Mouse (Mus musculus) activated CD4-positive, CD25-positive, alpha-beta regulatory T cell, adult 4 months (primary cell): ENCODE data around the gene Btbd10. TPM values are rescaled to one million over a fixed set of nuclear protein-coding genes. Genes with fewer than 3 reads are reported as not detected.

ENCODE experiments used
- ATAC-seq: one replicate; pipeline ENCODE4 v1.8.0; 2017
- polyA plus RNA-seq, 2 experiments: library from polyadenylated mRNA; unstranded; fragments of 100-300 nt; shearing (Covaris generic); gene quantifications; one replicate each; pipeline ENCODE4 v1.2.1; 2017

Btbd10 gene
- 1 to 10 TPM; 8.1 to 9.7 TPM for polyA plus RNA-seq

DNA sequence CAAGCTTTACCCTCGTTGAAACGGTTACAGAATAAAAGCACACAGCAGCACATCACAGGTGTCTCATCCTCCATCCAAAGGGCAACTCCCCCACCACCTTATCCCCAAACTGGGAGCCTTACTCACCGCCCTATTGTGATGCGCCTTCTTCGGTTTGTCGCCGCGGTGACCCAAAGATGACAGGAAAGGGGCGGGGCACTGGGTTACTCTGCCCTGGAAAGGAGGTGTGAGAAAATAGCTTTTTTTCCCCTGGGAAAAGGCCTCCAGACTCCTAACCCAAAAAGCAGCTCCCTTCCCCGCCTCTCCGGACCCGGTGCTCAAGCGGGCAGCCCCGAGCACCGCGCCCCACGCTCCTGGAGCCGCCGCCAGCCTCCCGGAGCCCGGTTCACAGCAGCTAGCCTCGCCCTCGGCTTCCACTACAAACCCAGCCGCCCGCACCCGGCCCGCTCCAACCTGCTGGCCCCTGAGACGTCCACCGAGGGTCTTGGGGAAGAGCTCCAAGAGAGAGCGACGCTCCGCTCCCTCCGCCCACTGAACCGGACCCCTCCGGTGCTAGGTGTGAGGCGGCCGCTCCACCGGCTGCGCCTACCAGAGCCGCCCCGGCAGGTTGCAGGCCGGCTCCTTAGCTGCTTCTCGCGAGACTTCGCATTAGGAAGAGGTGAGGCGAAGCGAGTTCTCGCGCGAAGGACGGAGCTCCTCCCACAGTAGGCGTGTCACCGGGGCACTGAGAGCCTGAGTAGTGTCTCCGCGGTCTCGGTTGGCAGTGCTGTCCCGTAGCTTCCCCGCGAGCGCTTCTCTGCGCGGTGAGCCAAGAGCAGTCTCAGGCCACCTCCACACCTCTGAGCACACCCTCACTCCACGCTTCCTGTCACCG lies at the start of gene Btbd10:
Gene Btbd10 (minus strand): TSS at position 647 of the 874 bp plus-strand sequence.
- ATAC-seq = peak; percentile 93

DNA sequence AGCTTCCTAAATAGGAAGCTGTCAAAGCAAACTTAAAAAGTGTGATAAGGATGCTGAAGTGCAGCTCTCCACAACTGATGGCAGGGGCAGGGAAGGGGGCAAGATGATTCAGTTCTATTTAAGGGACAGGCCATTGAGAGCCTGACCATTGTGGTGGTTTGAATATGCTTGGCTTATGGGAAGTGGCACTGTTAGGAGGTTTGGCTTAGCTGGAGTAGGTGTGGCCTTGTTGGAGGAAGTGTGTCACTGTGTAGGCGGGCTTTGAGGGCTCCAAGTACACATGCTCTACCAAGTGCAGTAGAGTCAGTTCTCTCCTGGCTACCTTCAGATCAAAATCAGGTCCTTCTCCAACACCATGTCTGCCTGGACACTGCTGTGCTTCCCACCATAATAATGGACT lies 47.3 kb upstream of the Btbd10 start:
- ATAC-seq = no peak

DNA sequence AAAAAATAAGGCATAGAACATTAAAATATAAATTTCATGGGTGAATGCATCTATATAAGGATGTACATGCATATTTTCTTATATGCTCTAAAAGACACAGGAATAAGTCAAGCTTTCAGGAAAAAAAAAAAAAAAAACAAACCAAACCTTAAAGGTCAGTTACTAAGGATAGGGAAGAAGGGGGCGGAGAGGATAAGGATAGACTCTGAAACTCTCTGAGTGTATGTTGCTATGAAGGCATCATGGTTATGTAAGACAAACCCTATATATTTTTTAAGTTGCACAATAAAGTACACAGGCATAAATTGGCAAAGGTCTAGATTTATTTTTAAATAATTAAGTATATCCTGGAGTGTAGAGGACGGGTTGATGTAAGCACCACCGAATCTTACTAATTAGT lies 46.1 kb upstream of the Btbd10 start:
- no peak for ATAC-seq

DNA sequence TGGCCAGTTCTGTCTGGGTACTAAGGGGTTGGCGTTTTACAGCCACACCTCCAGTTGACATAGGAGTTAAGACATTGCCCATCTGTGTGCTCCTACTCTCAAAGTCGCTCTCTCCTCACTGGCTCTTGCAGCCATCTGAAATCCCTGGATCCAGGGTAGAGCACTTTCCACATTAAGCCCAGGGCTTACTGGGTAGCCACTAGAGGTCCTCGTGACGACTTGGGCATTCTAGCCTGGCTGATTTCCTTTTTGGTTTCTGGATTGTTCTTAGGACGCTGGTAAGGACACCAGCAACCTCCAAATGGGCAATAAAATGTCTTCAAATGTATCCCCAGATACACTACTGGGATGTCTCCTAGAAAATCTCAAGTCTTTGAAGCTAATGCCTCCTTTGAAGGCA lies 39.5 kb upstream of the Btbd10 start:
- ATAC-seq = no peak

DNA sequence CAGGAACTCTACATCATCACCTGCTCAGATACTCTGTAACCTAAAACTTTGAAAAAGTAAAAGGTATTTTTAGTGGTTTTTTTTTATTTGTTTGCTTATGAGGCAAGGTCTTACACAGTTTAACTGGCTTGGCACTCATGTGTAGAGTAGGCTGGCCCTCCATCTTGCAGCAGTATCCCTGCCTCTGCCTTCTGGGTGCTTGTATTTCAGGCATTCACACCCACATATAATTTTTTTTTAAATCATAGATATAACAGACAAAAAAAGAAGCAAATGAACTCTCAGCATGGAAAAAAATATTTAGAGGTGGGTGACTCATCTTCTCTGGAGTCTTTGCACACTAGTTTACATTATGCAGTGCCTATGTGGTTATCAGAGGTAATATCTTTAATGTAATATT lies 28.9 kb upstream of the Btbd10 start:
- no peak for ATAC-seq

DNA sequence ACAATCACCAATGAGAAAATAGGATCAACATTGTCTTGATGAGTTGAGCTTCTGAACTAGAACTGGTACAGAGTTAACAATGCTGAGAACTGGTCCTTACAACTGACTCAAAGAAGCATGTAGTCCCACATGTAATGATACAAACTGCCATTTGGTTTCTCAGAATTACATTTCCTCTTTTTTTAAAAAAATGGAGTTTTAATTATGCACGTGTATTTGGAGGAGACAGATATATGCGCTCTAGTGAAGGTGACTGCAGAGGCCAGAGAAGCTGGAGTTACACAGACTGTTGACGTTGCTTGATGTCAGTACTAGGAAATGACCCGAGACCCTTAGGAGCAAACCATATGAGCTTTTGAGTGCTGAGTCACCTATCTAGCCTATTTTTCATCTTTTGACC lies 27.5 kb upstream of the Btbd10 start:
- no peak for ATAC-seq

DNA sequence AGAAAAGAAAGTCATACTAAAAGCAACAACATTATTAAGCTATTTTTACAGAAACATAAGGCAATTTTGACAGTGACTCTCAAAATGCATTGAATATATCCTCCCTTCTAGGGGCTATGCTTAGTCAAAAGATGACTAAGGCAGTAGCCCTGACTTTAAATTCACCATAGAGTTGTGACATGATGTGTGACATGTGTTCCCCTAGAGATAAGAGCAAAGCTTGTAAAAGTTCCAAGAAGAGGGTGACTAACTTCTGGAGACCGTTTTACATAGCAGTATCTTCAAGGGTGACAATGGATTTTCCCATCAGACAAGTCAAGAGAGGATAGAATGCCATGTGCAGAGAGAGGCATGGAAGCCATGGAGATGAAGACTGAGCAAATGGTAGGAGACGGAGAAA lies 22.4 kb upstream of the Btbd10 start:
- ATAC-seq = no peak

DNA sequence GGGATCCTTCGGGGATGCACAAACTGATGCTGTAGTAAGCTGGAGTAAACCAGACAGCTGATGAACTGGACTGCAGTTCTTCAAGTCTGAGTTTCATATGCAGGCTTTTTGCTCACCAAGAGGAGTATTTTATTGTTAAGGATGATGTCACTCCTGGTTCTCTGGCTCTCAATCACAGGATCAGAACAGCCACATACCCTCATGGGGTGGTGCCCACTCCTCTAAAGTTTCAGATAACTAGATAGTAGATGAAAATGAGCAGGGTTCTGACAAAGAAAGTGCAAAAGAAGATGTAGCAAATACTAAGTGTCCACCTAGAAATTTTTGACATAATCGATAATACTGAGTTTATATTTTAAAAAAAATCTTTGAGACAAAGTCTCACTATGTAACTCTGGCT lies 19.3 kb upstream of the Btbd10 start, which contains the start of gene Pth:
Gene Pth (minus strand): TSS at position 101 of the 400 bp plus-strand sequence.
- no peak for ATAC-seq

DNA sequence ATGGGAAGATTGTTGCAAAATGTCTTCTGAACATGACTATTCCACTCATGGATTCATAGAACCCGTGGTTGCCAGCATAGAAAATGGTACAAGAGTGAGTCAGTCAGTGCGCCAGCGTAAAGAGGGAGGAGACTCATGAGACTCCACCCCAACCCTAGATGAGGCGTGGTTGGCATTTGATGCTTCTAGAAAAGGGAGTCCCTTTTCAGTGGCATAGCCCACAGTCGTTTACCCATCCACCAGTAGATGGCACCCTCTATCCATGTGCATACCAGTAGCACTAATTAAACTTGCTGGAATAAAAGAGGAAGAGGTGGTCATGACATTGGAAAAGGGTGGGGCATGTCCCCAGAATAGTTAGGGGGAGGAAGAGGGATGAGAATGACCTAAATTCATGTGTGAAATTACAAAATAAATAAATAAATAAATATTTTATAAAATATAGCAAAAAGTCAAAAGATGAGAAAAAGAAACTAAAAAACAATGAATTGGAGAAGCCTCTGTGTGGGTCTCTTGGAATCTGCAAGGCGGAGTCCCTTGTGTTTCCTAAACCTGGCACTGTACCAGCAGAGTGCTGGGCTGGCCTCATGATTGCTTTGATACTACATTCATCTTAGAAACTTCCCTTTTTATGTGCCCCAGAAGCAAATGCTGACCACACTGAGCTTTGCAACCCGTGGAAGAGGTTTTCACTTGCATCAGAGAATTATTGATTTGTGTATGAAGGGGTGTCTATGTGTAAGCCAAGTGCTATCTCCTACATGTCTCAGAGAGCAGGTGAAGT lies 8.9 kb upstream of the Btbd10 start:
- peak; percentile 98 for ATAC-seq

DNA sequence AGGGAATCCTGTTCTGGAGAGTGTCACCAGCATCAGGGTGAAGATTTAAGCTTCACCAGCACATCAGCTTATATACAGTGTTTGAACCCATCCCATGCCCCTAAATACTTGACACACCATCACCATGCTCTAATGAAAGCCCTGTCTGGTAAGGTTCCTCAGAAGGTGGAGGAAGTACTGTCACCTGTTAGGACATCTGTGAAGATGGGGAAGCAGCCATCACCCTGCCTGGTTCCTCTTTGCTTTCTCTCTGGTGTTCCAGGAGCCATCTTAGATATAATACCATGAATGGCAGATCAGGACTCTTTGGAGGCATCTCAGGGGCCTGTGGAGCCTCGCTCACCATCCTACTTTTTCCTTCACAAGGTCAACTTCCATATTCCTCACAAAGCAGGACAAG lies 3.5 kb upstream of the Btbd10 start:
- no peak for ATAC-seq

DNA sequence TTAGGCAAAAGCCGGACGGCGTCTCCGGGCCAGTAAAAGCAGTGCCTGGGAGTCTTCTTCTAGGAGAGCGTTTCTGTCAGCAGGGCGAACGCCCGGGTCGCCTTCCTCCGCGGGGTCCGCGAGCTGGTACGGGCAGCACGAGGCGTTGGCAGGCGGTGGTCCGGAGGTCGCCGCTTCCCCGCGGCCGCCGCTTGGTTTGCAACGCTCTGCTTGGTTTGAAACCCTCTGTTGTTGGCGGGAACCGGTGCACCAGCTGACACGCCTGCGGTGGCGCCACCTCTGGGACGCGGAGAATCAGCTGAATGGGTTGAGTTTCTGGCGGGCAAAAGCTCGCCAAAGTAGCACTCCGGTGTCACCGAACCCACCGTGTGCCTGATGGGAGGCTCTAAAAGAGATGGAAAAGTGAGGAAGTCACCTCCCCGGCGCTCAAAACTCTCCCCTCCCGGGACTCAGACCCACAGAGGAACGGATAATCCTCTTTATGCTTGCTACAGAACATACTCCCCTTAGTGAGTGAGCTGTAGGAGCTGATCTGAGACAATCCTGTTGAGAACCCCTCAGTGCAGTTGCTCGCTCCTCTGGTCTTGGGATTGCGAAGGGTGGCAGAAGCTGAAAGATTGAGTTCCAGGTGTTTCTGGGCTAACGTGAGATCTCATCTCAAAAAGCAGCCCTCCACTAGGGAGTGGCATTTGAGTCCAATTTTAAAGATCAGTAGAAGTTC lies 588 bp upstream of the Btbd10 start:
- peak; percentile 61 for ATAC-seq

DNA sequence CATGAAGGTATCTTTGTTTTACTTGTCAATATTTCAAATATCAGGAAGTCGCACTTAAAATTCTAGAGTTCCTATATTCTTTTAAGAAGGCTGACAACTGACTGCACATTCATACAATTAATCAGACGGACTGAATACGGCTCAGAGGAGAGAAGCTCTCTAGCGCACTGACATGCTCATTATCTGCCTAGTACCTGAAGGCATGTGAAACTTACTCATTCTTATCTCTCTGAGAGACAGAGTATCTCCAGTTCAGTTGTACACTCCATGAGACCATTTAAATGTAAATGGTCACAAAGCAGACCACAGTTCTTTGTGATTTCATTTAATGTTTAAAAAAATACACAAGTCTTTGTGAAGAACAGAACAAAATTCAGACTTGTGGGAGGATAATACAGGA lies 1.8 kb downstream of the Btbd10 start:
- no peak for ATAC-seq

DNA sequence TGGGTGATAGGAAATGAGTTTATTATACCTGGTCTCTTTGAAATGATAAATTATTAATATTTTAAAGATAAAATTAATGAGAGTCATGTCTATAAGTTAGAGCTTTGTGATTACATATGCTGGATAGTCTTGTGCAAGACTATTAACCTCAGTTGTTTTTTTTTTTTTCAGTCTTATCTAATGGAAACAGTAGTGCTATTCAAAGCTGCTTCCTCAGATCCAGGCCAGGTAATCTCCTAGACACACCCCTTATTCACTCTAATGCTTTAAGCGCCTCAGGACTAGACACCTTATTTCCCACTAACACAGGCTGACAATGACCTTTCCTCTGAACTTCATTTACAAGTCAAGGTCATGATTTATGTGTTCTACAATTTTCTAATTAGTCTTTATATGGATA lies 20.1 kb downstream of the Btbd10 start:
- no peak for ATAC-seq

DNA sequence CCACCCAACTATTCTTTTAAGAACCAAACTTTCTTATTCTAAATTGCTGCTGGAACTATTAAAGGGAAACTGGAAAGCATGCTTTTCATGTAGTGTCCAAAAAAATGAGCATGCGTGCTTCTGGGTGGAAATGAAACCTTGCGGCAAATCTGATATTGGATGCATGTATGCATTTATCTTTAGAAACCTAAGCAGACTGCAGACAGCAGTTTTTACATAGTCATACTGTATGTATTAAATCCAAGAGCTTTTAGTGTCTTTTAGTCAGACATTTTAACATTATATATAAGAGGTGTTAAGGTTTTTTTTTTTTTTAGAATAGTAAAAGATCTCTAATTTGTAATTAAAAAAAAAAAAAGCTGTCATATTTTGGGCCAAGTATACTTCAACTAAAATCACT lies 21.5 kb downstream of the Btbd10 start:
- no peak for ATAC-seq

DNA sequence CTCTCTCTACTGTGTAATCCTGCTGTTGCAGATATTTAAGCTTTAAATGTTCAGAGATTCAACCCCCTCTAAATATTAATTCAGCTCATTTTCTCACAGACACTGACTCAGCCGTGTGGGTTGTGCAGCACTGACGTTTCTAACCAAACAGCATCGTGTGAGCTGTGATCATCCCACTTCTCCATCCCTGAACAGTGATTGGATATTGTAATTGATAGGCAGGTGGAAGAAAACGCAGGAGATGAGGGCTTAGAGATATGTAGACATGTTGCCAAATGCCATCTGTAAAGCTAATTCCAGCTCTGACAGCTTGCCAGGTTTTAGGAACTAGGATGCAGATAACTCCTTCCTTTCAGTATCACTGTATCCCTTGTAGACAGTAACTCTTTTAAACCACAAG lies 21.9 kb downstream of the Btbd10 start:
- ATAC-seq = no peak

DNA sequence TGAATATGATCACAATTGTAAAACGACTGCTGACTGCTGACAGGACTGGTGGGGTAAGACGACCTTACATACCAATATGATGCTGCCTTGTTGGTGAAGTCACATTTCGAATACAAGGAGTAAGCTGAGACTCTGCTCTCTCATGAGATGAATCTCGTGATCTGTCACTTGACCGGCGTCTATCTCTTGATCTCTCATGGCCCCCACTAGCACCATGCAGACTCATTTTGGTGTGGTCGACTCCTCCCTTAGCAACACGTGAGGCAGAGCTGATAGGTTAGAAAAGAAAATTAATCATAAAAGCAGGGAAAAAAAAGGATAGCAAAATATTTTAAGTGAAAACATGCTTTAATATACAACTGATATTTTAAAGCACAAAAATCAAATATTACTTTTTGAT lies 33.9 kb downstream of the Btbd10 start:
- ATAC-seq = no peak

DNA sequence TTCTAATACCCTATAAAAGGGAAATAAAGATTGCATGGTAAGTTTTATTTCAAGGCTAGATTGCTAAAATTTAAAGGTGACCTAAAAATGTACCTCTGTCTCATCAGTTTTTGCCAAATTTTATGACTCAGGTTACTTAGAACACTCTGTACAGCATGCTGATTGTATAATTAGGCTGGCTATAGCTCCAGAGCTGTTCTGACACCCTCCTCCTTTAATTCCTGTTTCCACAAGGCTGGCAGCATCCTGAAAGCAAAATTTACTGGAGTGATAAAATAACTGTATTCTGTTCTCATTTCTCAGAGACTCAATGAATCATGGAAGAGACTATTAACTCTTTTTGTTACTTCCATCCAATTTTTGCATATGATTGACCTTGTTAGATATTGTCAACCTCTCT lies 35.2 kb downstream of the Btbd10 start:
- no peak for ATAC-seq

DNA sequence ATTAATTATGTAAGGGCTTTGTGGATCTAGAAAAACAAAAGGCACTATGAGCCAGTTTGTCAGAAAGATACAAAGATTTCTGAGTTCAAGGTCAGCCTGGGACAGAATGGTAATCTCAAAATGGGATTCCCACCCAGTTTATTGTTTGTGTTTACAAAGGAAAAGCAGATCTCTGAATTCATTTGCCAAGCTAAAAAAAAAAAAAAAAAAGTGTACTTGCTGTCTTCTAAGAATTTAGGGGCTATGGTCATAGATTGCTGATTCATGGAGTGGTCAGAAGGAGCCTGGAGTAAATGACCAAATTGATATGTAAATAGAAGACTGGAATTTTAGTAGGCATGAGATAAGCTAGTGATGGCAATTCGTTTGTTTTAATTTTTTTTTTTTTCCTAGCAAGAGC lies 49.1 kb downstream of the Btbd10 start:
- no peak for ATAC-seq

DNA sequence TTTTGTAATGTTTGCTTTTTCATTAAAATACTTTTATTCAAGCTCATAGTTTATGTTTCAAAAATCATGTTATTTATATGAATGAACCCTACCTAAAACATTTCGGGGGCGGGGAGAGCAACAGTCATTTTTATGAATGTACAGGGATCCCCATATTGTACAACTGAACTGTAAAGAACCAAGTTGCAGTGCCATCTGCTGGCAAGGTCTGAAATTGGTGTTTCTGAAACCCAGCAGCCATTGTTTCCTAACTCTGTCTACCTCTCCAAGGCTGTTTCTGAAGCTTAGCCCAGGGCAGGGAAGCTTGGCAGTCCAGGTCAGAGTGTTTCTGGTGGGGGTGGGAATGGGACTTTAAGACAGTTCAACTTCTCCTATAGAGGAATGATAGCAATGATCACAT lies 57.4 kb downstream of the Btbd10 start:
- ATAC-seq = peak; percentile 60

DNA sequence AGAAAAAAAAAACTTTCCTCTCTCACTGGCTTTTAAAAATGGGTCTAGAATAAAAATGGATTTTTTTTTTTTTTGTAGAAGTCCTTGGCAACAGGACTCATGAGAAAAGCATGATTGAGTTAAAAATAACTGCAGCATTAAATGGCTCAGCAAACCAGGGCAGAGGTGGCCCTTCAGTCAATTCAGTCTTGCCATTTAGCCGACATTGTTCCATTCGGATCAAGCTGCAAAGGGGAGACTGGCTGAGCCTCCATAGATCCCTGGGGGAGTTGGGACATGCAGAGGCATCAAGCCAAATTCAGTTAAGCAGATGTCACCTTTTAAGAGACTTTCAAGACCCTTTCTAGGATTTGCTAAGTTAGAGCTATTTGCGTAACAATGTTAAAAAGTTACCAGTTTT lies 59.1 kb downstream of the Btbd10 start:
- no peak for ATAC-seq

DNA sequence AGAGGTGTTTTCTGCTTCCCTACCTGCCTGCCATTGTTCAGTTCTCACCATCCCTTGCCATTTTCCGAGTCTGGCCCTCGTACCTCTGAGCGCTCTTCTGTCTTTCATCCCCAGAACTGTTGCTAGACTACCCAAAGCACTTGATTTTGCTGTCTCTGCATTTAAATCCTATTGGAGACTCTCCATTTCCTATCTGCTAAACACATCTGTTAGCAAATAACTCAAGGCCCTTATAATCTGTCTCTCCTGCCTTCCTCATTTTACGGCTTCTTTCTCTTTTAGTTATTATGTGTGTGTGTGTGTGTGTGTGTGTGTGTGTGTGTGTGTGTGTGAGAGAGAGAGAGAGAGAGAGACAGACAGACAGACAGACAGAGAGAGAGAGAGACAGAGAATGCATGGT lies 71.4 kb downstream of the Btbd10 start:
- ATAC-seq = no peak

DNA sequence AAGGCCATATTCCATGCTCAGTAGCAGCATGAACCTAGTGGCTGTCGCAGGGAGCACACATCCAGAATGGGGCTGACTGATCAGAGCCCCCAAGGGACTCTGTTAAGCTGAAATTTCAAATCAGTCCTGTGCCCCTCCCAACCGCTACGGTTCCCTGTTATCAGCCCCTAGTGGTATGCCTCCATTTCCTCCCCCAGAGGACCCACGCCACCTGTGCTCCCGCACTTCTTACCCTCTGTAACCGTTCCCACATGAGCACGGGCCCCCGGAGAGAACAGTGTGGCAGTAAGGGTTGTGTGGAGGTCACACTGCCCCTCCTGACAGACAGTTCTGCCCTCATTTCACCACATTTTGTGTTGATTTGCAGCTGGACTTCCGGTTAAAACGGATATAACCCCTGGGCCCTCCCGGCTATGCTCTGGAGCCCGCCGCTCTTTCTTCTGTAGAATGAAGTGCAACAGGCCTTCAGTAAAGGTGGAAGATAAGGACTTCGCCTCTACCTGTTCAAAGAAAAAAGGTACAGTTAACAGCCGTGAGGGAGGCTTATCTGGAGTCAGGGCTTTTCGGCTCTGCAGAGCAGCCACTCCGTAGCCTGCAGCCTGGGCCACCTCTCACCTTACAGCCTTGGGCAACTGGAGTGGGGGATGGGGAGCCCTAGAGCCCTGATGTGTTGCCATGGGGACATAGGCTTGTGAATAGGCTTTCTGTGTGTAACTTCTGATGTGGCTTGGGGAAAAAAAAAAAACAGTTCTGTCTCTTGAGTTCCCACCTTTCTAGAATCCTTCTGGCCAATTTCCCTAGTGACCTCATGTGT lies 73.9 kb downstream of the Btbd10 start:
- ATAC-seq = peak; percentile 28
